In the genomic region with DNA sequence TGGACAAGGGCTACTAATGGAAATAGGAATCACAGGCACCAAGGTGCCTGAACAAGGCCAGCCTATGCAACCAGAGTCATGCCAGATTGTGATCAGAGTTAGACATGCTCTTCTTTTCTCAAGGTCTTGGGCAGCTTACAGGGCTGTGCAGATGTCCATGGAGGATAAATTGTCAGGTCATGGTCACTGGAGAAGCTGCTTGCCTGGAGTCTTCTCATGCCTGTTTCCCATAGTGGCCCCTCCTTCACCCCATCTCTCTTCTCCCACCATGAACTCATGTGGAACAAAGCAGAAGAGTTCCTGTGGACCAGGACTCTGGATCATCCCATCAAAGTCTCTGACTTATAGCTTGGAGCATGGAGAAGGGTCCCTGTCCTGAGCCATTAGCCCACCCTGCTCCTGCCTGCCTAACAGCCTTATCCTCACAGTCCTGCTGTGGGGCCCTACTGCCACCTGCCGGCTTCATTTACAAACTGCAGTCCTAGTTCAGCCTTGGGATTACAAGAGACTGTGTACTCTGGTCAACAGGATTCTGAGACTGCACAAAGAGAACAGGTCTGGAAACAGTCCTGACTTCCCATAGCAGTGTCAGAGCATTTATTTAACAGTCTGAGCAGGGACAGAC, we compare ENCODE assay signal across 8 mouse cellular contexts. TPM values are rescaled to one million over a fixed set of nuclear protein-coding genes. Genes with fewer than 3 reads are reported as not detected.
A peak's percentile ranks its signal among the peaks of the same experiment; 100 is the strongest.
DNase-seq lines count a peak whose midpoint lies in the region; ATAC-seq and TF ChIP-seq lines count a peak whose summit lies in the region.

No protein-coding gene starts in this region.

- no peak overlapping the region for H3K27ac ChIP-seq in gastrocnemius, adult 2 months
- no peak overlapping the region for H3K27ac ChIP-seq in intestine, postnatal 0 days (ENCODE audit: low read depth, low read length)
- H3K27ac ChIP-seq in midbrain, embryonic 11.5 days (ENCODE audit: low read depth, low read length): no peak overlapping the region

- DNase-seq in CD4-positive, CD25-positive, alpha-beta regulatory T cell, adult 2 months (ENCODE audit: low read depth, low spot score): peak; percentile 72
- peak; percentile 72 for DNase-seq in gastrocnemius, adult 2 months
- DNase-seq in left cerebral cortex, postnatal 14 days (ENCODE audit: low spot score in 2 of 2): peak; percentile 74 to 87
- peak; percentile 96 for DNase-seq in midbrain, embryonic 11.5 days (ENCODE audit: low spot score, missing footprints)
- DNase-seq in spleen, postnatal 10 days (ENCODE audit: low spot score in 2 of 2): peak; percentile 46 to 77

- 0% methylated on average over 1 of the region's 1 CpGs for whole genome bisulfite sequencing in intestine, postnatal 0 days
- 0% methylated on average over 1 of the region's 1 CpGs for WGBS in midbrain, embryonic 11.5 days

- no peaks in the 10 kb centered on the region for H3K4me1 ChIP-seq in intestine, postnatal 0 days (replicated peaks; ENCODE audit: control insufficient read depth, insufficient read depth, low read length)
- H3K4me1 ChIP-seq in midbrain, embryonic 11.5 days (ENCODE audit: control insufficient read depth, insufficient read depth, low read length): no peaks in the 10 kb centered on the region

- no peaks in the 10 kb centered on the region for H3K27me3 ChIP-seq in intestine, postnatal 0 days (replicated peaks; ENCODE audit: control insufficient read depth, insufficient read depth, low read length)
- no peaks in the 10 kb centered on the region for H3K27me3 ChIP-seq in midbrain, embryonic 11.5 days (ENCODE audit: control insufficient read depth, insufficient read depth, low read length)

- H3K36me3 ChIP-seq in intestine, postnatal 0 days (ENCODE audit: control insufficient read depth, insufficient read depth): no peaks in the 10 kb centered on the region; the same call in 1 of the 2 replicates
- H3K36me3 ChIP-seq in midbrain, embryonic 11.5 days (ENCODE audit: control insufficient read depth, insufficient read depth, low read length): no peaks in the 10 kb centered on the region

- H3K9ac ChIP-seq in intestine, postnatal 0 days (ENCODE audit: low read depth, low read length): no peak overlapping the region
- H3K9ac ChIP-seq in midbrain, embryonic 11.5 days (ENCODE audit: low read length): no peak overlapping the region

- no peak for ATAC-seq in CD4-positive, CD25-positive, alpha-beta regulatory T cell, adult 4 months
- peak; percentile 79 for ATAC-seq in common myeloid progenitor, adult 5-6 weeks (replicated peaks; ENCODE audit: low read depth, poor library complexity, severe bottlenecking)
- ATAC-seq in intestine, postnatal 0 days: peak; percentile 56
- peak; percentile 79 for ATAC-seq in midbrain, embryonic 11.5 days (ENCODE audit: low FRiP score)

- no peak overlapping the region for H3K4me2 ChIP-seq in intestine, postnatal 0 days (replicated peaks; ENCODE audit: low read depth)
- H3K4me2 ChIP-seq in midbrain, embryonic 11.5 days: no peak overlapping the region

- intact Hi-C loops in gastrocnemius, adult 2 months (cut with DNase I): loop anchor here (1.0 to 5.0 kb wide), 4 partner anchors 285 to 424 kb away; no protein-coding TSS in a partner anchor
- intact Hi-C loops in left cerebral cortex, postnatal 14 days (cut with DNase I): loop anchor here (1.0 to 5.0 kb wide), 3 partner anchors 145 to 390 kb away; no protein-coding TSS in a partner anchor

- no peaks in the 10 kb centered on the region for H3K9me3 ChIP-seq in intestine, postnatal 0 days (ENCODE audit: control insufficient read depth)
- no peaks in the 10 kb centered on the region for H3K9me3 ChIP-seq in midbrain, embryonic 11.5 days (ENCODE audit: control insufficient read depth, low read length)

- no peak; the same call in 1 of the 2 replicates for TF ChIP-seq CTCF in gastrocnemius, adult 2 months (IDR thresholded peaks at IDR 0.05)
- TF ChIP-seq CTCF in intestine, postnatal 0 days (IDR thresholded peaks at IDR 0.05; ENCODE audit: low read depth): peak; percentile 99

- no peak overlapping the region for H3K4me3 ChIP-seq in gastrocnemius, adult 2 months
- H3K4me3 ChIP-seq in intestine, postnatal 0 days (ENCODE audit: low read depth, low read length): no peak overlapping the region
- no peak overlapping the region for H3K4me3 ChIP-seq in midbrain, embryonic 11.5 days (ENCODE audit: low read depth, low read length)

RNA-seq across cellular contexts. Expression of a gene that starts 47.8 kb away (rescaled TPM):
- not detected for polyA plus RNA-seq in CD4-positive, CD25-positive, alpha-beta regulatory T cell, adult 4 months (2017; shearing (Covaris generic))
- total RNA-seq in common myeloid progenitor, adult 5-6 weeks (2017): not detected in 2 replicates
- not detected for total RNA-seq in gastrocnemius, adult 2 months (2021)
- not detected in 2 replicates for polyA plus RNA-seq in intestine, postnatal 0 days (2015; fragmentation: Nextera tagmentation; extraction: Ambion mirVana)
- not detected for total RNA-seq in left cerebral cortex, postnatal 14 days (2021)
- not detected in 2 replicates for polyA plus RNA-seq in midbrain, embryonic 11.5 days (2014; fragmentation: Nextera tagmentation; extraction: Ambion mirVana)

RNA-seq across cellular contexts. Expression of a gene that starts 59.5 kb away (rescaled TPM):
- not detected for polyA plus RNA-seq in CD4-positive, CD25-positive, alpha-beta regulatory T cell, adult 4 months (2017; shearing (Covaris generic))
- not detected in 2 replicates for total RNA-seq in common myeloid progenitor, adult 5-6 weeks (2017)
- total RNA-seq in gastrocnemius, adult 2 months (2021): not detected
- polyA plus RNA-seq in intestine, postnatal 0 days (2015; fragmentation: Nextera tagmentation; extraction: Ambion mirVana): 1,275 and 1,389 TPM in 2 replicates
- total RNA-seq in left cerebral cortex, postnatal 14 days (2021): not detected
- polyA plus RNA-seq in midbrain, embryonic 11.5 days (2014; fragmentation: Nextera tagmentation; extraction: Ambion mirVana): not detected in 2 replicates
